Mouse (Mus musculus) ES-CJ7 (cell line): Measurements from ENCODE around the gene Abhd16a.
A peak's percentile ranks its signal among the peaks of the same experiment; 100 is the strongest.
"Not testable (repeated sequence)": the region's sequence is repeated elsewhere in the genome, so short reads cannot be mapped to it uniquely, and the experiment has no call there.

Experiments used
- DNase-seq: peaks from one replicate; pipeline ENCODE4 v3.0.0; 2011; ENCODE audit warnings: low read depth, low spot score

The Abhd16a gene

GRCm38 (mm10) chr17:35121143-35121799 is 32.2 kb downstream of the Abhd16a start, which contains the start of gene Gpank1:
Gpank1 (plus strand) TSS chr17:35121455.
- peak; percentile 99 for DNase-seq

GRCm38 (mm10) chr17:35121871-35122303 is 32.8 kb downstream of the Abhd16a start, which contains the start of gene Csnk2b:
Csnk2b (minus strand) TSS chr17:35122053.
- DNase-seq: peak; percentile 78

DNA sequence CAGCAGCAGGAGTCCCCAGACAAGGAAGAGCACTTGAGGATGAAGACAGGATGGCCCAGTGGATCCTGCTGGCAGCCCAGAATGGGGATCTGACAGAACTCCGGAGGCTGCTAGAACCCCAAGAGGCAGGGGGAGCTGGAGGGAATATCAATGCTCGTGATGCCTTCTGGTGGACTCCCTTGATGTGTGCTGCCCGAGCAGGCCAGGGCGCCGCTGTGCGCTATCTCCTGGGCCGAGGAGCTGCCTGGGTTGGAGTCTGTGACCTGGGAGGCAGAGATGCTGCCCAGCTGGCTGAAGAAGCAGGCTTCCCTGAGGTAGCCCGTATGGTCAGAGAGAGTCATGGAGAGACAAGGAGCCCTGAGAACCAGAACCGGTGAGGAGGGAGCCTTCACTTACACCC is 34.2 kb downstream of the Abhd16a start:
- DNase-seq: not testable (repeated sequence)

DNA sequence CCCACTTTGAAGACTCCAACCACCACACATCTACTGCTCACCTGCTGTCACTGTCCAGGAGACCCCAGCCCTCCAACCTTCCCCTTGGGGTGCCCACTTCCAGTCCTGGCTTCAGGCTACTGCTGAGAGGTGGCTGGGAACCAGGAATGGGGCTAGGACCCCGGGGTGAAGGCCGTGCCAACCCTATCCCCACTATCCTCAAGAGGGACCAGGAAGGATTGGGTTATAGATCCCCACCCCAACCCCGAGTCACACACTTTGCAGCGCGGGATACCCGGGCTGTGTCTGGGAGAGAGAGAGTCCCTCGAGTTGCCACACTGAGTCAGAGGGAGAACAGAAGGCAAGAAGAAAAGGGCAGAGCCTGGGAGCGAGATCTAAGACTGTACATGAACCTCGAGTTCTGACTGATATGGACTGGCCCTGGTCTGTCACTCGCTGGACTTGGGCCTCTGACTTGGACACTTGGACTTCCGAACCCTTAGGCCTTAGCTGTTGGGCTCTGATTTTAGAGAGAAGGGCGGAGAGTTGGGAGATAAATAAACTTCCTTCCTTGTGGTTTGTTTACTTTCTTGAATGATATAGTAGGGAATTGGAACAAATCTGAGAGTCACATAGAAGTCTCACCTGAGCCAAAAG is 35.3 kb downstream of the Abhd16a start:
- not testable (repeated sequence) for DNase-seq

- no peak for DNase-seq
These were observed 36.0 kb downstream of the Abhd16a start for GRCm38 (mm10) chr17:35125081-35125480.

DNA sequence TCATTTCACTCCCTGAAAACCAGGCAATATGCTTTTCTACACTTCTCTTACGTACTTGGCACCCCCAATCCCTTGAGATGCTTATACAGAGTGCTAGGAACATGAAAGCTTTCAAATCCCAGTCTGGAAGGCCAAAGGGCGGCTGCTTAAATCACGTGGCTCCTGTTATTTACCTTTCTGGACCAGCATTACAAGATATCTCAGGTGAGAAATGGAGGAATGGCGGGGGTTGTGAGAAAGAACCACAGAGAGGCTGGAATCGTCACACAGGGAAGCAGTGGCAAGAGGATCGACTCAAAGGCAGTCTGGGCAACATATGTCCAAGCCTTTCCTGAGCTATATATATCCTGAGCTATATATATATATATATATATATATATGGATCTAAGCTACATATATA is 36.5 kb downstream of the Abhd16a start:
- DNase-seq: no peak

- peak; percentile 41 for DNase-seq
These were observed 37.1 kb downstream of the Abhd16a start, which contains the start of gene D17H6S53E for GRCm38 (mm10) chr17:35126206-35126611. D17H6S53E (plus strand) TSS chr17:35126373.

- no peak for DNase-seq
These were observed 38.0 kb downstream of the Abhd16a start for GRCm38 (mm10) chr17:35127017-35127416.

GRCm38 (mm10) chr17:35128996-35129395 is 39.9 kb downstream of the Abhd16a start:
- DNase-seq: no peak

DNA sequence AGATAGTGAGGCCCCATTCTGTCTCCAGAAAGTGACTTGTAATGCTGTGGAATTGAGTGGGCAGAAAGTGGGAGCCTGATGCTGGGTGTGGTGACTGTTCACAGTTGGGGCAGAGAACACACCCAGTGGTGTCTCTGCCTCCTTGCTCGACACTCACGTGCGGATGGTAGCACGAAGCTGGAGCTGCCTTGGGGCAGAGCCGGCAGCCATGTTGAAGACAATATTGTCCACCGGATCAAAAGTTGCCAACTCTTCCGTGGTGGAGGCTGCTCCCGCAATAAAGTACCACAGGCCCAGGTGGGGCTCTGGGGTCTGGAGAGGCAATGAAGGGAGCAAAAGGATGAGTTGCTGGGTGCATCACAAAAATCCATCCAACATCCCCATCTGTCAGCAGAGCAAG is 42.0 kb downstream of the Abhd16a start:
- DNase-seq: no peak

- no peak for DNase-seq
These were observed 42.6 kb downstream of the Abhd16a start, which contains the start of gene Apom for GRCm38 (mm10) chr17:35131500-35132173. Apom (minus strand) TSS chr17:35132050.

- no peak for DNase-seq
These were observed 43.1 kb downstream of the Abhd16a start for GRCm38 (mm10) chr17:35132174-35132560.

DNA sequence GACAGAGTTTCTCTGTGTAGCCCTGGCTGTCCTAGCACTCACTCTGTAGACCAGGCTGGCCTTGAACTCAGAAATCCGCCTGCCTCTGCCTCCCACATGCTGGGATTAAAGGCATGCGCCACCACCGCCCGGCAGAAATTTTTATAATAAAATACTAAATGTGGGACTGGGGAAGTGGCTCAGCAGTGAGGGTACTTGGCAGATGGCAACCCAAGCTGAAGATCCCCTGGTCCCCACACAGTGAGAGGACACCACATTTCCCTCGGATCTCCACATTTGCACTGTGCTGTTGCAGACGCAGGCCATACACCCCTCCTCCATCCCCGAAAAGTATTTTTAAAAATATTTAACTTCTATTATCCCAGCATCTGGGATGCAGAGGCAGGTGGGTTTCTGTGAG is 44.5 kb downstream of the Abhd16a start:
- DNase-seq: no peak

GRCm38 (mm10) chr17:35134801-35135590 is 45.9 kb downstream of the Abhd16a start, which contains the start of gene Bag6:
Bag6 (plus strand) TSS chr17:35135178.
- peak; percentile 96 for DNase-seq

- DNase-seq: peak; percentile 85
These were observed 46.7 kb downstream of the Abhd16a start for GRCm38 (mm10) chr17:35135591-35136320.

- no peak for DNase-seq
These were observed 50.2 kb downstream of the Abhd16a start for GRCm38 (mm10) chr17:35139269-35139668.

DNA sequence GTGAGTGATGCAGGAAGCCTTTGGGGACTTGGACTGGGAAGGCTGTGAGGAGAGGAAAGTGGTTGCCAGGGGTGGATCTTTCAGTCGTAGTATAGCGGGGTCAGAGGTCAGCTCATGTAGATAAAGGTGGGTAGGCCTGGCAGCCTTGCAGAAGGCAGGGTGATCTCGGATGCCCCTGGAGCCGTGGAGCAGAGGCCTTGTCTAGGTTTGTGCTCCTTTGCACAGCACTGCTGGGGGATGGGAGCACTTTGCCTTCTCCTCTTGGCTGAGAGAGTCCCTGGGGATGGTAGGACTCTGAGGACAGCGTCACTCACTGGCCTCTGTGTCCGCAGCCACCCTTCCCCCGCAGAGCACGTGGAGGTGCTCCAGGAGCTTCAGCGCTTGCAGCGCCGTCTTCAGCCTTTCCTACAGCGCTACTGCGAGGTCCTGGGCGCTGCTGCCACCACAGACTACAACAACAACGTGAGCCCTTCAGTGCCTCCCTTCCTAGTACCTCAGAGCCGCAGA is 51.5 kb downstream of the Abhd16a start:
- DNase-seq: no peak

GRCm38 (mm10) chr17:35141971-35142370 is 52.9 kb downstream of the Abhd16a start:
- no peak for DNase-seq

DNA sequence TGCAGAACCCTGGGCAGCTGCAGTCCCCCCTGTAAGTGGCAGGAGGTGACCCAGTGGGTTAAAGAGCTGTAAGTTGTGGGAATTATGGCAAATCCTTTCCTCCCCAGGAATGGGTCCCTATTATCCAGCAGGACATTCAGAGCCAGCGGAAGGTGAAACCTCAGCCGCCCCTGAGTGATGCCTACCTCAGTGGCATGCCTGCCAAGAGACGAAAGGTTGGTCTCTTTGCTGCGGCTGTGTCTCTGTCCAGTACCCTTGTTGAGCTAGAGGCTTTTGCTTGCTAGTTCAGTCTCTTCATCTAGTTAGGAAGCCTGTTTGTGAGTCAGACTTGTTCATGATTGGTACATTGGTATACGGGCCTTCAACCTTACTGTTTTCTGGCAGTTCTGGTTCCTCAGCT is 57.1 kb downstream of the Abhd16a start:
- no peak for DNase-seq

DNA sequence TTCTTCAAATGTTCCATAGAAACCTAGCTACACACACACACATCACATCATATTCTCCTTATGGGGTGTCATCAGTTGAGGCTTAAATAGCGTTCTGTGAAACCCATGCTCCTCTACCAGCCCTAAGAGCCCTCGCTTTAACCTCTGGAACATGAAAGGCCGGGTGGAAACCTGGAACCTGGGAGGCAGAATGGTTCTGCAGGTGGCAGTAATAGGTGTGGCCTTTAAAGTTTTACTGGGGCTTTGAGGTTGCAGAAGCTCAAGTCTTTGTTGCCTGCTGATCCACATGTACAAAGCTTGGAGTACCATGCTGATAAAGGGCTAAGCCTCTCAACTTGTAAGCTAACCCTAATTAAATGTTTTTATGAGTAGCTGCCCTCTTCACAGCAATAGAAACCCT is 58.3 kb downstream of the Abhd16a start:
- DNase-seq: no peak
